Mouse (Mus musculus) kidney, adult 9 months (tissue): ENCODE results near the gene Tmtc2.

Experiments
- DNase-seq: peaks from one replicate; pipeline ENCODE4 v3.0.0; 2022

The Tmtc2 gene

DNA sequence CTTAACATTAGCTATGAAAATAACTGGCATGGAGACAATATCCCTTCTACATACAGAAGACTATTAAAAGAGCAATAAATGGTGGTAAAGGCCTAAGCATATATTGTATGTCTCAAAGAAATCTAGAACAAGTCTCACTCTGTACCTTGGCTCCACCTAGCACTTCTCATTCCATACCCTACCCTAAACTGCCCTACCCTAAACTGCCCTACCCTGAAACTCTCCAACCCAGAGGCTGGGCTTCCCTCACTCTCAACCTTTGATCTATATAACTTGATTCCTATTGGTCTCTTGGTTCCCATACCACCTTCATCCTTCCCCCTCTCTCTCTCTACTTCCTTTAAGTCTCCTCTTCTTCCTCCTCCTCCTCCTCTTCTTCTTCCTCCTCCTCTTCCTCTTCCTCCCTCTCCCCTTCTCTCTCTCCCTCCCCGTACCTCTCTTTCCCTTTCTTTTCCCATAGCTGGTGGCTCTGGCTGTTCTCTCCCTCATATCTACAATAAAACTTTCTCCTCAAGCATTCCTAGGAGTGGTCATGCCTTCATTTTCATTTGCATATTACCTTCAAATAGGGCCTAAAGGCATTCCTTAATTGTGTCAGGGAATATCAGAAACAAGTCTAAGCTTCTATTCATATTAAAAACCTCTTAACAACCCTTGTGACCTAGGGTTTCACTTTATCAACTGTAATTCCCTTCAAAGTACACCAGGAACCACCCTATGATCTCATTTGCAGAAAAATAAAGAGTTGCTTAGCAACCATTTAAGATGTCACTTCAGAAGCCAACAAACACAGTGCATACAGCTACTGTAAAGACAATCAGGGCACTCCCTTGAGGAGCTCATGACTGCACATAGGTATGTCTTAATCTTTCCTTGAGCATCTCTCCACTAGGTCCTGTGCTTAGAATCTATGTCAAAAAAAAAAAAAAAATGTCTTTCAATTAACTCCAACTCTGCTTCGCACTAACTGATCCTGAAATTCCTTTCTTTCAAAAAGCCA, 29.9 kb downstream of the Tmtc2 start:
- DNase-seq, result no peak

DNA sequence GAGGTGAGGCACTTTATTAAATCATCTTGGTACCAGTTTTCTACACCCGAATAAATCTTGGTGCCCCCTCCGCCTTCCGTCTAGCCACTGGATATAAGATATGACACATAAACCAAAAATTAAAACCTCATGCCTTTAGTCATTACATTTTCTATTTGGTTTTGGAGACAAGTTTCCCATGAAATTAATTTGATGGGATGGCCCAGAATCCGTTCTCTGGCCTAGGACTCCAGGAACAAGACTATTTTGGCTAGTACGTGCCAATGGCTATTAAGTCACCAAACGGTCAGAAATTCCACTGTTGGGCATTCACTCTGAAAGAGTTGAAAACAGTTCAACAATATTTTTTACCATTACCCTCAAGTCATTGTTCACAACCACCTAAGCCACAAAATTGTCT, 32.2 kb downstream of the Tmtc2 start:
- no peak for DNase-seq

GRCm38 (mm10) chr10:105539697-105540096, 34.6 kb downstream of the Tmtc2 start:
- no peak for DNase-seq

GRCm38 (mm10) chr10:105536910-105537309, 37.3 kb downstream of the Tmtc2 start:
- no peak for DNase-seq

GRCm38 (mm10) chr10:105535848-105536247, 38.4 kb downstream of the Tmtc2 start:
- no peak for DNase-seq

DNA sequence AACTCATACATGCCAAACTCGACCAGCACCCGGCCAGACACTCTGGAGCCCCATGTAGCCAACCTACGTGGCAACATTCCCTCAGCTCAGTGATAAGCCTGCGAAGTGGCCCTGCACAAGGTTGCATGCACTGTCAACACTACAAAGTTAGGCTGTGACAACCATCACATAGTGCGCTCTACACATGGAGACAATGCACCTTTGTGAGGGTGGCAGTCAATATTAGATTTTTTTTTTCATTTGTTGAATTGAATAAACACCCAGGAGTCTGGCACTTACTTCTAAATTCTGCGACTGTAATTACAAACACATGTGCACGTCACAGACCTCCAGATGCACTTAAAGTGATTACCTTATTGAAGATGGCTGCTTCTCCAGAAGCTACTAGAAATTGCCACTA, 41.5 kb downstream of the Tmtc2 start:
- DNase-seq, result no peak

GRCm38 (mm10) chr10:105532019-105532525, 42.2 kb downstream of the Tmtc2 start:
- DNase-seq, result no peak

DNA sequence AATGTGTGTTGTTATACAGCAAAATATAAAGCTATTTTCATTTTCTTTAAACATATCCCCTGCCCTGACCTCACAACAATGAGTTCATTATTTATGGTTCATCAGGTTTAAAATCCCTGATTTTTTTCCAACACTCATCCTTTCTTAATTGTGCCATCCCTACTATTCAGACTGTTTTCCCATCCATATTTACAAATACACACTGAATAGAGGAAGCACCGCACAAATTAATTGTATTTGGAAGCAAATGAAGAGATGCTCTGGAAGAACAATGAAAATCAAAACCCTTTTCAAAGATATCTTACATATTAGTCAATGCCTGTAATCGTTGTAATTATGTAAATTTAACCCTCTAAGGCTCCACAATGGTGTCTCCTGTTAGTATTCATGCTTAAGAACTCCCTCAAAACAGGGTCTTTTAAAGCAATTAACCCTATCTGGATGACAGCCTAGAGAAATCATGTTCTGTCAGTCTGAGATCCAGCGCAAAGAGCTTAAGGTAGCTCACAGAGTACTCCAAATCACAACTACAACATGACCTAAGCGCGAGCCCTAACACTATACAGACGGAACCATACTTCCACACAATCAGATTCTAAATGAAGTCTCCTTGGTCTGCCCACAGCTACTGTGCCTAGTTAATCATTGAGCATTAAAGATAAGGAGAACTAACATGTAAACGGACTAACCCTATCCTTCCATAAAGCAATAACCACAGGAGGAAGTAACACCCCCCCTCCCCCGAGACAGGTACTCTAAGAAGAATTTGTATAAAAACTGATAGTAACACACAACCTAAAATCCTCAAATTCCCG, 43.0 kb downstream of the Tmtc2 start:
- DNase-seq, result no peak

- DNase-seq, result no peak
These were observed 50.7 kb downstream of the Tmtc2 start for GRCm38 (mm10) chr10:105523405-105524088.

DNA sequence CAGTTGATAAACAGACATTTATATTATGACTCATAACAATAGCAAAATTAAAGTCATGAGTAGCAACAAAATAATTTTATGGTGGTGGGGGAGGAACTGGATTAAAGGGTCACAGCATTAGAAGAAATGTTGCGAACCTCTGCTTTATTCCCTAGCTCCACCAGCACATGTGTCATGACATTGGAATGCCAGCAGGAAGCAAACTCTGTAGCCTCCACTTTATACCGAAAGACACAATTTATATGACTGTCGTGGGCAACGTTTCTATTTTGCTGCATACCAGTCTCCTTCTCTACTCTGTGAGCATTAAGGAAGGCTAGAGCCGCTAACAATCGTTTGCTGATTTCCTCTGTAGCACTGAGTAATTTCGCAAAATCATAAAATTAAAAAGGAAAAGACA, 51.8 kb downstream of the Tmtc2 start:
- no peak for DNase-seq

- no peak for DNase-seq
These were observed 55.0 kb downstream of the Tmtc2 start for GRCm38 (mm10) chr10:105519154-105519806.

DNA sequence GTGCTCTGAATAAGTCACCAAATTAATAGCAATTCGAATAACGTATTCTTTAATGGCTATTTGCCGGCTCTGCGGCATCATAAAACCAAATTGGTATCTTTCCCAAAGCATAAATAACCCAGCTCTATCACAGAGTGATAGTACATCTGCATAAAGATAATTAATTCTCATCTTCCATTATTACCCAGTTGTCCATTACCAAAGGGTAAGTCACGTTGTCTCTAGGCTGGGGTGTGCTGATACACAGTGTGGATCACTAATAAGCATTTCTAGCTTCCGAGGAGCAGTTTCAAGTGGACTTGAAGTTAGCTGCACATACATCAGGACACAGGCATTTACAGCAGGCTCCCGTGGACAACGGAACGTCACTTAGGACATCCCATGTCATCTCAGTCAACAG, 56.1 kb downstream of the Tmtc2 start:
- no peak for DNase-seq

DNA sequence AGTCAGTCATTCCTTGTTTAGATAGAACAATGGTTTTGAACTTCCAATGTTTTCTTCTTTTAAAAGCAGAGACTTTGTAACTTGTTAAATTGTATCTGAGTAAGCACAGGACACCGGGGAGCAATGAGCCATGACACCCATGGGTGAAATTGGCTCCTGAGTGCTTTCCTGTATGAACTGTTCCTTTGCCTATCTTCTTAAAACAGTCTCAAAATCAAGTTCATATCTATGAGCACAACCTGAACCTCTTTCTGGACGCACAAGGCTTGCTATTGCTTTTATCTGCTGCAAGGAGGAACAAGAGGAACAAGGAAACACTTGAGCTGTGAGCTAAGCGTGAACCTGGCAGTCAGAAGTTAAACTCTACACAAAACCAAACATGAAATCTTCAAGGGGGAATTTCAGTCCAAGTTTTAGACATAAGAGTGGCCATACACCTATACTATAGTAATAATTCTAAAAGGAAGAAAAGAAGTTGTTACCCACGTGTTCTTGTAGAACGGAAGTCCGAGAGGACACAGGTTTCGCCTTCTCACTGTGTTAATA, 60.4 kb downstream of the Tmtc2 start:
- no peak for DNase-seq

- DNase-seq, result no peak
These were observed 64.4 kb downstream of the Tmtc2 start for GRCm38 (mm10) chr10:105509896-105510272.

GRCm38 (mm10) chr10:105509146-105509895, 64.9 kb downstream of the Tmtc2 start:
- DNase-seq, result no peak

DNA sequence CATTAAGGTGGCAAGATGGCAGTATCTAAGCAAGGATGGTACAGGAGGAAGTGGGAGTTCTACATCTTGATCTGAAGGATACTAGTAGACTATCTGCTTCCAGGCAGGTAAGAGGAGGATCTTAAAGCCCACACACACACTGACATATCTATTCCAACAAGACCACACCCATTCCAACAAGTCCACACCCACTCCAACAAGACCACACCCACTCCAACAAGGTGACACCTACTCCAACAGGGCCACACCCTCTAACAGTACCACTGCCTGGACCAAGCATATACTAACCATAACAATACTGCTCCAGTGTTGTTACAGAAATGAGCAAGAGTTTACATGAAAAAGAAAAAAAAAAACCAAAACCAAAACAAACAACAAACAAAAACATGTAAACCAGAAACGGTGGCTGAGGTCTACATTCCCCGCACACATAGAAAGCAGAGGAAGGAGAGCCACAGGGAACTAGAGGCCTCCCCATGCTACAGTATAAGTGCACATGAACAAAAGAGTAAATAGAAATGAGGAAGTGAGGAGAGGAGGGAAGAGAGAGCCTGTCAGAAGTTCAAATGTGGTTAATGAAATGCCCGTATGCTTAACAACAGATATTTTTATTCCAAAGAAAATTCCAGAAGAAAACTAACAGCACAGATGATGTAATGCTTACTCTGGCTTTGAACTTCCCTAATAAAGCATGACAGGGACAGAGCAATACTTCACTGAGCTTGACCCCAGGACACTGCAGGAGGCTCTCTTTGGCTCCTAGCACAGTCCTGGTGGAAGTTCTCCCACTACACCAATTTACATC, 66.1 kb downstream of the Tmtc2 start:
- DNase-seq, result no peak

DNA sequence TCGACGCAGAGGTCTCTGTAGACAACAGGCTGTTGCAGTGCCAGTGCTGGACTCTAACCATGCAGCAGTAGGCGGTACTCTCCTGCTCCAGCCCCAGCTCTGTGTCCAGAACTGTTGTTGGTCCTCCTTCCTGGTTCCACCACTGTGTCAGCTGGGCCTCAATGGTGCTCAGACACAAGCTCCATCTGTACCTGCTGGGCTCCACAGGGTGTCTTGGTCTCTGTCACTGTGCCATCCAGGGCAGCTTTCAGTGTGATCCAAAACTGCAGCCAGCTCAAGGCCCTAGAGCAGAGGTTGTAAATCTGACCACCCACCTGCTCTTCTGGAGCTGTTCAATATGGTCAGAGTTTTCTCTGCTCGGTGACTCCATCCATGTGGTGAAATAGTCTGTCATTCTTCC, 68.2 kb downstream of the Tmtc2 start:
- DNase-seq, result no peak

DNA sequence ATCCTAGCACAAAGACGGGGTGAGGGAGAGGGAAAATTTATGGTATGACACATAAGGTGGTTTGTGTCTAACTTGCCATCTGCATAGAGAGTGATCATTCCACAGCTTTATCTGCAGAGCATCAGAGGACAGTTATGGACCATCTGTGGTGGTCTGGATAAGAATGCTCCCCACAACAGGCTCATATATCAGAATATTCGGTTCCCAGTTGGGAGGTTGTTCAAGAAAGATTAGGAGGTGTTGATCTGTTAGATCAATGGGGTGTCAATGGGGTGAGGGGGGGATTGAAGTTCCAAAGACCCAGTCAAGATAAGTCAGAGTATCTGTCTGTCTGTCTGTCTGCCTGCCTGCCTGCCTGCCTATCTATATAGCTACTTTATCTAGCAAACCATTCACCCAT, 69.8 kb downstream of the Tmtc2 start:
- no peak for DNase-seq

DNA sequence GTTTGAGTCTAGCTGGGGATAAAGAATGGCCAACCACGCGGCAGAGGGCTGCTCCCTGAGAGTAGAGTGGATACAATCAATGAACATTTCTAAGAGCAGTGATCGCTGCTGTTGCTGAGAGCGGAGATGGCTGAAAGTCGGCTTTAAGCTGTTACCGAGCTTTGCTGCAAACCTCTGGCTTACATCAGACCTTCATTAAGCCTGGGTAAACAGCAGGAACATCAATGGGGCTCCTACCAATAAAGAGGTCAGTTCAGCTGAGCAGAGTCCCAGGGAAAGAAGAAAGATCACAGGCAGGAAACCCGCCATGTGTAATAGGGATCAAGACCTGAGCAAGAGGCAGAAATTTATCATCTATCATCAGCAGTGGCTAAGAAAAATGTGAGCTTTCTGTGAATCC, 72.5 kb downstream of the Tmtc2 start:
- no peak for DNase-seq

GRCm38 (mm10) chr10:105500482-105500881, 73.8 kb downstream of the Tmtc2 start:
- DNase-seq, result peak; percentile 32

- no peak for DNase-seq
These were observed 79.0 kb downstream of the Tmtc2 start for GRCm38 (mm10) chr10:105495248-105495647.
